Mouse (Mus musculus) testis, postnatal 10 days (tissue): ENCODE results near the gene Kif1b.

Source experiments
- DNase-seq: peaks from one replicate; pipeline ENCODE4 v3.0.0; 2021; ENCODE audit warnings: low spot score

Gene Kif1b

GRCm38 (mm10) chr4:149314275-149314837 lies 6.9 kb upstream of the Kif1b start:
- no peak for DNase-seq

- DNase-seq = no peak
Observed at GRCm38 (mm10) chr4:149313558-149314253, 6.2 kb upstream of the Kif1b start.

GRCm38 (mm10) chr4:149311996-149312395 lies 4.5 kb upstream of the Kif1b start:
- no peak for DNase-seq

- DNase-seq = no peak
Observed at GRCm38 (mm10) chr4:149308491-149308820, 963 bp upstream of the Kif1b start.

DNA sequence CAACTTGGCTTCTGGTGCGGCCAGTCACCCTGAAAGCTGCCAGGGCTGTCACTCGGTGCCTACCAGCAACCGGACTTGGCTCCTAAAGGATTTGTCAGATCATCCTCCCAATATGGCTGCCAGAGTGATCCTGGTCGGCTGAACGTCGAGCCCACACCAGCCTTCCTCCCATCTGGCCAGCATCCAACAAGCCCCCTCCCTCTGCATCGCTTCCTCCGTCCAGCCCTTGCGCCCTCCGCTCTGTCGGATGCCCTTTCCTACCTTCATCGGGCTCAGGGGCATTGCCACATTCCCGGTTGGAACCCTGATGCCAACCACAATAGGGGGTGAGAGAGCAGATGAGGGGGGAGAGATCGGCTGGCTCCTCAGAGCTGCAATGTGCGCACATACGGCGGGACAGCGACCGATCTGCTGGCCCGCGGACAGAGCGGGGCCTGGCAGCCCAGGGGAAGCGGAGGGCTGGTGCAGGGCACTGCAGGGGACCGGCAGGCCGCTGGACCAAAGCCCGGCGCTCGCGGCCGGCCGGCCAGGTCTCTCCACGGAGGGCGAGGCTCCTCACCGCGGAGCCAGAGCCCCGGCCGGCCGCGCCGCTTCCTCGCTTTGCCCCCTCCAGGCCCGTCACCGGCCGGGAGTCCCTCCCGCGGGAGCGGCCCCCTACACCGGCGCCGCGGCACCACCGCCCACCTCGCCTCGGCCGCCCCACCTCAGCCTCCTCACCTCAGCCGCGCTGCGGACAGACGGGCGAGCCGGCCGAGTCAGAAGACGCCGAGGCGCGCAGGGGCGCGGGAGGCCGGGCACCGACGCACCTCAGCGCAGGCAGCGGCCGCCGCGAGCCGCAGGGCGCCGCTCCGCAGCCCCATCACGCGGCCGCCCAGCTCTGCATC lies 539 bp downstream of the Kif1b start:
- peak; percentile 79 for DNase-seq

- no peak for DNase-seq
Observed at GRCm38 (mm10) chr4:149305761-149306711, 1.5 kb downstream of the Kif1b start.

DNA sequence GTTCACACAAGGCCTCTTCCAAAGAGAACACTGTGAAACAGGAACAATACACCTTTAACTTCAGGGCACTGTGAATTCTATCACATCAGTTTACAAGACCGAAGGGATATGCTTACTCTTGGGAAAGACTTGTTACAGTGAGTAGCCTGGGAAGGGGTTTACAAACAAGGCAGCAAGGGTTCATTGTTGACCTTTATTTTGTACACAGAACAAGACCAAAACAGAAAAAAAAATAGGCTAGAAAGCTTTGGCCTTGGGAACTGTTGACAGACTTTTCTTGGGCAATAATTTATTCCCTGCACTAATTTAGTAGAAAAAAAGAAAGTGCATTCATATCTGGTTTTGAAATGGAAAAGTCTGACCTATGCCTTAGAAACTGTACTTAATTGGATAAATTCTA lies 3.0 kb downstream of the Kif1b start:
- no peak for DNase-seq

- no peak for DNase-seq
Observed at GRCm38 (mm10) chr4:149303502-149303901, 4.0 kb downstream of the Kif1b start.

DNA sequence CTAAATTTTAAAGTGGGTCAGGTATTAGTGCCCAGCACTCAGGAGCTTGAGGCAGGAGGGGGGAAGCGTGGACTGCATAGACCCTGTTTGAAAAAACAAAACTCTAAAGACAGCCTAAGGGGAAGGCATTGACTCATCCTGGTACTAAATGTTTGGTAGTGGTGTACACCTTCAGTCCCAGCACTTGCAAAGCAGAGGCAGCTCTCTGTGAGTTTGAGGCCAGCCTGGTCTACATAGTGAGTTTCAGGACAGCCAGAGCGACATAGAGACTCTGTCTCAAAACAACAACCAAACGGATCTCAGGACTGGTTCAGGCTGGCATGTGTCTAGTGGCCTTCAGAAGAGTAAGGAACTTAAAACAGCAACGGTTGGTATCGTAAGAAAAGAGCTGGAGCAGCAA lies 4.7 kb downstream of the Kif1b start:
- no peak for DNase-seq

- DNase-seq = no peak
Observed at GRCm38 (mm10) chr4:149302136-149302535, 5.4 kb downstream of the Kif1b start.

DNA sequence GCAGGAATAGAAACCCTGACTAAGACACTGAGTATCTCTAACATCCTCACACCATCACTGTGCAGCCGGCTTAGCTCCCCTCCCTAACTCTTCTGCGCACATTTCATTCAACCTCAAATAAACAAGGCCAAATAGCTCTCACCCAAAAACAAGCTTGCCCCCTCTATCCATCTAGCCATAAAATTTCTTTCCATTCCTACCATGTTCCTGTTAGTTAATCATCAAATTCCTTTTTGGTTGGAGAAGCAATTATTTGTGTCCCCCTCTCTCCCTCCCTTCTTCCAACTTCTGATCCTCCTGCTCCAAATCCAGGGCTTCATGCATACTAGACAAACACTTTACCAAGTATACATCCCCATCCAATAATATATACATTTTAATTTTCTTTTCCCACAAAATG lies 11.0 kb downstream of the Kif1b start:
- no peak for DNase-seq

- no peak for DNase-seq
Observed at GRCm38 (mm10) chr4:149292984-149293383, 14.5 kb downstream of the Kif1b start.

- no peak for DNase-seq
Observed at GRCm38 (mm10) chr4:149291061-149291460, 16.4 kb downstream of the Kif1b start.

DNA sequence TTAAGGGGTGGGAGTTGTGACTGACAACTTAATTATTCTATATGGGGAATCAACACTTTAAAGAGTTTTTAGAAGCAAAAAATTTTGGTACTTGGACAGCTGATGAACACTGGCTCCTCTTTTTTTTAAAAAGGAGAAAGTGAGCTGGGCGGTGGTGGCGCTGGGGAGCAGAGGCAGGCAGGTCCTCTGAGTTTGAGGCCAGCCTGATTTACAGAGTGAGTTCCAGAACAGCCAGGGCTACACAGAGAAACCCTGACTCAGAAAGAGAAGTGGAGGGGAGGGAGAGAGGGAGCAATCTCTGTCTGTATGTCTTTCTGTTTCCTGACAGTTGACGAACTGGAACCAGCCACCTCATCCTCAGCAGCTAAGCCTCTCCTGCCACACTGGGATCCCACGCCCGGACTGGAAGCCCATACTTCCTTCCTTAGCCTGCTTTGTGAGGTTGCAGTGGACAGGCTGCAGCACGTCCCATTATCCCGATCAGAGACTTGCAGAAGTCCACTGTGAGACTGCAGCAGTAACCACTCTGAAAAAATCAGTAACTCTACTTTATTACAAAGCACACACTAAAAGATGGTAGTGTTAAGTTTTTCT lies 17.2 kb downstream of the Kif1b start:
- no peak for DNase-seq

DNA sequence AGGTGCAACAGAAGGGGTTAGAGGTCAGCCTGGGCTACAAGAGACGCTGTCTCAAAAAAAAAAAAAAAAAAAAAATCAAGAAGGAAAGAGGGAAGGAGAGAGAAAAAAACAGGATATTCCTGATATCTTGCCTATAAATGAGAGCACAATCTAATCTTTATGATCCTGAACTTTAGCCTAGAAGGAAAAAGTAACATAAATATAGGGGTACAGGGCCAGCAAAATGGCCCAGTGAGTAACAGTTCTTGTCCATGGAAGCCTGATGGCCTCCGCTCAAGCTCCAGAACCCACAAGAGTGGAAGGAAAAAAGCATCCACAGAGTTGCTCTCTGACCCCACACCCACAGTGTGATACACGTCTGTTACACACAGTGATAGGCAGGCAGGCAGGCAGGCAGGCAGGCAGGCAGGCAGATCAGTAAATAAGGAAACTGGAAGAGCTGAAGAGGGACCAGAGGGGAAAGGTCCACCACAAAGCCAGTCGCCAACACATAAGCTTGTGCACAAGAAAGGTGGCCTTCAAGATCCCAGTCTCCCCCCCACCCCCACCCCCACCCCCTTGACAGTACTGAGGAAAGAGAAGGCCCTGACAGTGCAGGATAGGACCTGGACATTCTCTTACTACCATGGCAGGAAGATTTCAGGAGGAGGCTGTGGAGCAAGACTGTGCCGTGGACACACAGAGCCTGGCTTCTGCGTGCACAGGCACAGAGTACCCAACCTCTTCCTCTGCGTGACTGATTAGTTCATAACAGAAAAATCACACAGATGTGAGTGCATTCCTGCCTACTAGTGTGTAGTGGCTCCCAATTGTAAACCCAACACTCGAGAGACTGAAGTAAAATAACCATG lies 21.0 kb downstream of the Kif1b start:
- no peak for DNase-seq

DNA sequence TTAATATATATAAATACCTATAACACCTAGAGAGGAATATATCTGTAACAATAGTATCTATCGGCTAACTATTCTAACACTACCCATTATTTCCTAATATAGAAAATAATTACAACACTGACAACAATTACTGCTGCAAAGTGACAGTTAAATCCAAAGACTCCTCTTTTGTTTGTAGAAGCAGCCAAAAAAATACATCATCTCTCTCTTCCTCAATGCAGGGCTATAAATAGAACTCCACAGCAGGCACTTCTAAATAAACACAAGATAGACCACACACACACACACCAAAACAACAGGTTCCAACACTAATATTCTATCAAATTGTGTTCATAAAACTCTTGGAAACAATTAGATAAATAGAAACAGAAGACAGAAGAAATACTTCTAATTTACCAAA lies 21.8 kb downstream of the Kif1b start:
- no peak for DNase-seq

DNA sequence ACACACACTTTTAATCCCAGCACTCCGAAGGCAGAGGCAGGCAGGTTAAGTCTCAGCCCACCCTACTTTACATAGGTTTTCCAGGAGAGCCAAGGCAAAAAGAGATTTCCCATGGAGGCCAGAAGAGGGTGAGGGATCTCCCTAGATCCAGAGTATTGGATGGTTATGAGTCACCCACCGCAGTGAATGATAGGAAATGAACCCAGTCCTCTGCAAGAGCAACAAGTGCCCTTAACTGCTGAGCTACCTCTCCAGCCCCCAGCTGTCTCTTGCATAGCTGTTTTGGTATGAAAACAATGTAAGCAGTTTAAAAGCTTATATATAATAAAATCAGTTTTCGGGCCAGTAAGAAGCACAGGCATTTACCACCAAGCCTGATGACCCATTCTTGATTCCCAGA lies 24.5 kb downstream of the Kif1b start:
- no peak for DNase-seq

- no peak for DNase-seq
Observed at GRCm38 (mm10) chr4:149282025-149282738, 25.3 kb downstream of the Kif1b start.

DNA sequence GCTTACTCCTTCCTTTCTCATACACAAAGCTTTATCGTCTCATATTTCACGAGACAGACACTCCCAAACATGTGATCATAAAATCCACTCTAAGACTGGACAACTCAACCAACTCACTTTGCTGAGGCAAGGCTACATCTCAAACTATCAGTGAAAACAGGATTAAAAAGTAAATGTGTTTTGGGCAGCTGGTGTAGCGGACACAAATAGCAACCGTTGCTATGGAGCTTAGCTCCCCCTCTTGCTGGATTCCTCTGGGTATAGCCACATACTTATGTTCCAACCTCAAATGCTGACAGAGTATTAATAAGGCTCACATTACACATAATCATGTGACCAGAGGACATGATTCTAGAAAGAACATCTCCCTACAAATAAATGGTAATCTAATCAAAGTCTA lies 29.9 kb downstream of the Kif1b start:
- no peak for DNase-seq

- DNase-seq = no peak
Observed at GRCm38 (mm10) chr4:149273128-149273527, 34.4 kb downstream of the Kif1b start.
